Mouse (Mus musculus) heart, adult 2 months (tissue): Measurements from ENCODE around the gene D630023F18Rik. TPM values are rescaled to one million over a fixed set of nuclear protein-coding genes. Genes with fewer than 3 reads are reported as not detected.

Experiments
- DNase-seq, 2 experiments: peaks; one replicate each; pipeline ENCODE4 v3.0.0; 2021
- H3K27ac ChIP-seq: fragments of 200-600 bp; 2 replicates; pipeline ENCODE4 v1.8.1; 2022
- H3K27me3 ChIP-seq: fragments of 200-500 bp; 2 replicates; pipeline ENCODE4 v1.6.1; 2012; ENCODE audit warnings: mild to moderate bottlenecking, low read length, inconsistent platforms, mixed read lengths; ENCODE audit not compliant: control insufficient read depth, insufficient read depth
- H3K36me3 ChIP-seq: fragments of 200-500 bp; 2 replicates; pipeline ENCODE4 v1.6.1; 2012; ENCODE audit warnings: low read length, inconsistent platforms; ENCODE audit not compliant: control insufficient read depth, insufficient read depth
- H3K4me1 ChIP-seq: fragments of 200-500 bp; 2 replicates; pipeline ENCODE4 v1.6.1; 2011; ENCODE audit warnings: low read length; ENCODE audit not compliant: control insufficient read depth, insufficient read depth
- H3K4me3 ChIP-seq: fragments of 200-600 bp; 2 replicates; pipeline ENCODE4 v1.8.1; 2022
- H3K79me2 ChIP-seq: fragments of 200-500 bp; replicated peaks from 2 replicates; pipeline ENCODE4 v1.6.1; 2012; ENCODE audit warnings: mild to moderate bottlenecking, inconsistent platforms, low read length, moderate library complexity, mixed read lengths; ENCODE audit not compliant: control insufficient read depth, insufficient read depth
- H3K9ac ChIP-seq: fragments of 200-500 bp; 2 replicates; pipeline ENCODE4 v1.6.1; 2012; ENCODE audit warnings: low read depth, mild to moderate bottlenecking, control low read depth, inconsistent platforms, low read length, mixed read lengths
- CTCF ChIP-seq: fragments of 200-600 bp; IDR thresholded peaks from 2 replicates; pipeline ENCODE4 v1.8.1; 2022; ENCODE audit warnings: antibody characterized with exemption, mild to moderate bottlenecking, moderate library complexity
- EP300 ChIP-seq: fragments of 200-500 bp; IDR thresholded peaks from 2 replicates; pipeline ENCODE4 v1.6.1; 2011; ENCODE audit warnings: low read depth, low read length, control low read depth; ENCODE audit not compliant: insufficient read depth
- POLR2A ChIP-seq: fragments of 200-500 bp; IDR thresholded peaks from 2 replicates; pipeline ENCODE4 v1.6.1; 2011; ENCODE audit warnings: mild to moderate bottlenecking, low read depth, low read length, control low read depth; ENCODE audit not compliant: insufficient read depth
- WGBS: fragments of 180-500 bp; shearing (Covaris S2); methylation state at CpG from one replicate; pipeline ENCODE4 v1.1.7; 2018; 5-methylcytosine and 5-hydroxymethylcytosine counted together
- intact Hi-C: fragments of 180-260 bp; cut with DNase I; formaldehyde crosslinking; loops from one replicate; pipeline ENCODE4 v1.15.1; 2025
- polyA plus RNA-seq: library from polyadenylated mRNA; depleted of rRNA; stranded (reverse); fragments of >200 nt; gene quantifications from 2 replicates; pipeline ENCODE4 v1.2.3, GENCODE M21; 2012; rRNA removed
- total RNA-seq, 2 experiments: library from RNA; stranded (reverse); gene quantifications; 2 replicates each; pipeline ENCODE4 v1.2.3; 2021

The D630023F18Rik gene
- total and polyA plus RNA-seq, 3 experiments = not detected

DNA sequence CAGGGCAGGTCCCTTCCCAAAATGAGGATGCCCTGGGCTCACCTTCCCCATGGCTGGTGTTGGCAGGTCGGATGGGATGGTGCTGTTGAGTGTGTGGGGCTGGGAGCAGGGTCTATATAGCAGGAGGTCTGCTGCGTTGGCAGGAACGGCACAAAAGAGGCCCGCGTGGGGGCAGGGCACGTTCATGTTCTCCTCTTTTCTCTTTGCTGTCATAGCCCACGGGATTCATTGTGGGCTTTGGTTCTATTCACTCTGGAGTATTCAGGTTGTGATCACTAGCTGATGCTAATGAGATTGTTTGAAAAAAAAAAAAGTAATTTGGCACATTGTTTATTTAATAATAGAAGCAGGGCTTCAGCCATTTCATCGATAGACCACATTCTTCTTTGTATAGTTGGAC is 59.7 kb downstream of the D630023F18Rik start, which contains the start of gene Crygd:
TSS of gene Crygd (minus strand) at position 101 of the 400 bp plus-strand sequence.
- Histone ChIP-seq H3K9ac (no peak within 1 kb of the TSS), H3K36me3 (no peaks in the 10 kb centered on the region), H3K27me3 (no peaks in the 10 kb centered on the region), H3K79me2 (no peaks in the 10 kb centered on the region), H3K4me1 (no peaks in the 10 kb centered on the region), H3K27ac (no peak within 1 kb of the TSS), H3K4me3 (no peak within 1 kb of the TSS)
- no peak for TF ChIP-seq CTCF
- no peak for TF ChIP-seq POLR2A
- no peak for TF ChIP-seq EP300
- DNase-seq = no peak
- 87% methylated on average over 8 of the region's 8 CpGs for WGBS
- intact Hi-C loops = no loop called here

Other genes with a start within 250 kb of the D630023F18Rik start
- 1 to 10 TPM; 6.8 to 6.9 TPM for gene Plekhm3, start 166.4 kb downstream of the D630023F18Rik start, total RNA-seq
- gene Plekhm3, start 166.4 kb downstream of the D630023F18Rik start, polyA plus RNA-seq = 3.3 and 4.7 TPM in 2 replicates
- gene Akr1cl, start 90.5 kb downstream of the D630023F18Rik start, total RNA-seq = not detected
- gene Akr1cl, start 90.5 kb downstream of the D630023F18Rik start, polyA plus RNA-seq = 0.10 and 0.35 TPM in 2 replicates
- not detected for gene Cryge, start 72.1 kb downstream of the D630023F18Rik start, total RNA-seq
- gene Cryge, start 72.1 kb downstream of the D630023F18Rik start, polyA plus RNA-seq = not detected in 2 replicates
- not detected for gene Crygd, start 59.8 kb downstream of the D630023F18Rik start, total RNA-seq
- gene Crygd, start 59.8 kb downstream of the D630023F18Rik start, polyA plus RNA-seq = not detected in 2 replicates
- gene Crygc, start 49.5 kb downstream of the D630023F18Rik start, total RNA-seq = not detected
- not detected in 2 replicates for gene Crygc, start 49.5 kb downstream of the D630023F18Rik start, polyA plus RNA-seq
- not detected for gene Crygb, start 40.9 kb downstream of the D630023F18Rik start, total RNA-seq
- gene Crygb, start 40.9 kb downstream of the D630023F18Rik start, polyA plus RNA-seq = not detected in 2 replicates
- gene Cryga, start 19.8 kb downstream of the D630023F18Rik start, total RNA-seq = not detected
- not detected in 2 replicates for gene Cryga, start 19.8 kb downstream of the D630023F18Rik start, polyA plus RNA-seq
- gene Gm28845, start 3.7 kb downstream of the D630023F18Rik start, total RNA-seq = not detected
- gene Gm28845, start 3.7 kb downstream of the D630023F18Rik start, polyA plus RNA-seq = not detected in 2 replicates
- 10 to 100 TPM; 57.8 to 88.9 TPM for gene Idh1, start 63.3 kb upstream of the D630023F18Rik start, total RNA-seq
- gene Idh1, start 63.3 kb upstream of the D630023F18Rik start, polyA plus RNA-seq = 22.1 and 39.9 TPM in 2 replicates
- gene Pikfyve, start 63.5 kb upstream of the D630023F18Rik start, total RNA-seq = 10 to 100 TPM in 1 of 2 experiments, 1 to 10 TPM in 1; 9.6 to 10.3 TPM
- gene Pikfyve, start 63.5 kb upstream of the D630023F18Rik start, polyA plus RNA-seq = 2.5 and 4.2 TPM in 2 replicates
- not detected for gene Pth2r, start 158.8 kb upstream of the D630023F18Rik start, total RNA-seq
- not detected in 2 replicates for gene Pth2r, start 158.8 kb upstream of the D630023F18Rik start, polyA plus RNA-seq